Mouse (Mus musculus): Measurements from ENCODE around the gene Grk5.
"Not testable (repeated sequence)": the region's sequence is repeated elsewhere in the genome, so short reads cannot be mapped to it uniquely, and the experiment has no call there.

Grk5 gene

DNA sequence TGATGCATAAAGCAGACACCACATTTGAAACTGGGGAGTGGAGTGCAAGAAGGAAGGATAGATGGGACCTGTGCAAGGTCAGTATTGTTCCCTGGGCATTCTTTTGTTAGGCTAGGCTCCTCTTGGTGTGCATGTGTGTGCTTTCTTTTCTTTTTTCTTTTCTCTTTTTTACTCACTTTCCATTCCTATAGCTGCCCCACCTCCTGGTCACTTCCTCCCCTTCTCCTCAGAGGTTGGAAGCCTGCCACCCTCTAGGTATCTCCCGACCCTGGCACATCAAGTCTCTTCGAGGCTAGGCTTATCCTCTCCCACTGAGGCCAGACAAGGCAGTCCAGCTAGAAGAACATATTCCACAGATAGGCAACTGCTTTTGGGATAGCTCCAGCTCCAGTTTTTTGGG, 22.1 kb downstream of the Grk5 start:
- no peak for DNase-seq (ENCODE audit: low read depth, low spot score)

DNA sequence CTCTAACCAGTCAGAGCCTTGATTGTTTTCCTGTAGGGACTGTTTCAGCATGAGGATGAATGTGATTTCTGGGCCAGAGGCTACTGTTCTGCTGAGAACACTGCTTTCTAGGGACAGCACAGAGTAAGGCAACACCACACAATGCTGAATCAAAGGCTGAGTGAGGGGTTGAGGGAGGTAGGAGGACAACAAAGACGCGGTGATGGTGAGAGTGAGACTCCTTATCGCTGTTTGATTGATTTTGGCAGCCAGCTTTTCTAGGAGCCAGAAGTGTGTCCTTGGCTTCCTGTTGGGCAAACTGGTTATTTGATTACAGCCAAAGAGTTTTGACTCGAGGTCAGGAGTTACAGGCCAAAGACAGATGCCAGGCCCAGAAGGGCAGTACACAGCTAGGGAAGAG, 25.7 kb downstream of the Grk5 start:
- DNase-seq (ENCODE audit: low read depth, low spot score): no peak

DNA sequence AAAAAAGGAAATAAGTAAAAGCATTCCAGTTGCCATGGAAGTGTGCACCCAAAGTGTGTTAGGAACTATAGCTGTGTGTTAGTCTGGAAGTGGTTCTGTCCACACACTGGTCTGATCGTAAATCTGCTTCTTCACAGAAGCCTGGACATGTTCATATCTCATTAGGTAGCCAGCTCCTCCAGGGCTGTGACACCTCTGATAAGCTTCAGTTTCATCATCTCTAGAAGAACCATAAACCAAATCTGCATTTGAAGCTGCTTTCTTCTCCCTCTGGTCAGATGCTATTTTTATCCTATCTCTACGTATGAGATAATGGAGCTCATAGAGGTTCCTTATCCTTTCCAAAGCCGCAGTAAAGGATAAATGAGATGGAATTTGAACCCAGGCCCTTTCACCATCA, 26.3 kb downstream of the Grk5 start:
- no peak for DNase-seq (ENCODE audit: low read depth, low spot score)

DNA sequence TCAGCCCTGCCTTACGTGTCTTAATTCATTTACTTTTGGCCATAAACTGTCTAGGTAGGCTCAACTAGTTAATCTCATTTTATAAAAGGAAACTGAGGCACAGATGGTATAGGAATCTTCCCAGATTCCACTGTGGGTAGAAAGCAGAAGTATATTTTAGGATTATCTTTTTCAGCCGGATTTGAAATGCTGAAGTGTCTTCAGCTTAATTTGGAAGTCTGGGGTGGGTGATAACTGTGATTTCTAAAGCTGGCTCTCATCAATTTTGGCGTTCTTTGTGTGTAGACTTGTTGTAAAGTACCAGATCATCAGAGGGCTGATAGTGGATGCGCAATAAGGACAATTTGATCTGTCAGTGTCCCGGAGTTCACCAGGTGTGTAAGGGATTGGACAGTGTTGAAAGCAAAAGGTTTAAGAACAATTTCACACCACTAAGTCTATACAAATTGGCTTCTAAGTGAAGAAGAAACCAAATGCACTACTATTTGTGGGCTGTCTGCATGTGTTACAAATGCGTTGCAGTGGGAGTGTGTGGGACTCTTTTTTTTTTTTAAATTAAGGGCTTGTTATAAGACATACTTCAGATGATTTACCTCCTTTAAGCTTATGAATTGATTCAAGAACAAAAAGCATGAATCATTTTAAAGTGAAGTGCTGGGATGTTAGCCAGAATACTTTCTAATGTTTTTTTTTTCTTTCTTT, 27.5 kb downstream of the Grk5 start:
- no peak for DNase-seq (ENCODE audit: low read depth, low spot score)

DNA sequence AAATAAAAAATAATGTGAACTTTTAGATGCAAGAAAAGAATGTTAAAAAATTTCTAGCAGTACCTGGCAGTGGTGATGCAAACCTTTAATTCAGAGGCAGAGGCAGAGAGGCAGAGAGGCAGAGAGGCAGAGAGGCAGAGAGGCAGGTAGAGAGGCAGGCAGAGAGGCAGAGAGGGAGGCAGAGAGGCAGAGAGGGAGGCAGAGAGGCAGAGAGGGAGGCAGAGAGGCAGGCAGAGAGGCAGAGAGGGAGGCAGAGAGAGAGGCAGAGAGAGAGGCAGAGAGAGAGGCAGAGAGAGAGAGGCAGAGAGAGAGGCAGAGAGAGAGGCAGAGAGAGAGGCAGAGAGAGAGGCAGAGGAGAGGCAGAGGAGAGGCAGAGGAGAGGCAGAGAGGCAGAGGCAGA, 35.0 kb downstream of the Grk5 start:
- DNase-seq (ENCODE audit: low read depth, low spot score): not testable (repeated sequence)

DNA sequence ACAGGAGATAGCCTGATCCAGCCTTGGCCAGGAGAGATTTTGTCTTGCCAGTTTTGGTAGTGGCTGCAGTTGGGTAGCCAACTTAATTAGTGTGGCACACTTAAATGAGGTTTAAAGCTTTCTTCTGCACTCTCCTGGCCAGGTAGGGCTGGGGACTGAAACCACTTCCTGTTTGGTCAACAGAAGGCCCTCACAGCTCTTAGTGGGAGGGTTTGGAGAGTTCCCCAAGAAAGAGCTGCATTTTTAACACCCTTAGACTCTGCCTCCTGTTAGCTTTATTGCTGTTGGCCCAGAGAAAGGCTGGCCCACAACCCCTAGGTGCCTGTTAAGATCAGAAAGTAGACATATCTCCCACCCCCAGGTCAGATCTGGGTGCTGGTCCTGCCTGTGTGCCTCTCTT, 45.5 kb downstream of the Grk5 start:
- no peak for DNase-seq (ENCODE audit: low read depth, low spot score)

DNA sequence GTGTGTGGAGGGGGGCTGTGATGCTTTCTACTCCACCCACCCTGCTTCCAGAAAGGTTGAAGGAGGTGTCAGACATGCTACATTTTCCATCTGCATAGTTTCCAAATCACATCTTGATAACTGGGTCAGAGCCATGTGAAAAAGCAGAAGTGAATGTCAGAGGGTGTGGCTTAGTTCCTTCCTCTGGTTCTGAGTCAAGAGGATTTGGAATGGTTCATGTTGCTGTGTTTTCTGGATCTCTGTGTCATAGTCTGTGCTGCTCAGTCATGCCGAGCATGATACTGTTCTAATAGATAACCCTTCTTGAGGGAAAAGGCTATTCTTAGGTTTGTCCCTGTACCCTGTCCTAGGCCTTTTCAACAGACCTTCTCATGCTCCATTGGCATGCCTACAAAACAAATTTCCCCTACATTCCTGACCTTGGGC, 50.4 kb downstream of the Grk5 start:
- no peak for DNase-seq (ENCODE audit: low read depth, low spot score)

DNA sequence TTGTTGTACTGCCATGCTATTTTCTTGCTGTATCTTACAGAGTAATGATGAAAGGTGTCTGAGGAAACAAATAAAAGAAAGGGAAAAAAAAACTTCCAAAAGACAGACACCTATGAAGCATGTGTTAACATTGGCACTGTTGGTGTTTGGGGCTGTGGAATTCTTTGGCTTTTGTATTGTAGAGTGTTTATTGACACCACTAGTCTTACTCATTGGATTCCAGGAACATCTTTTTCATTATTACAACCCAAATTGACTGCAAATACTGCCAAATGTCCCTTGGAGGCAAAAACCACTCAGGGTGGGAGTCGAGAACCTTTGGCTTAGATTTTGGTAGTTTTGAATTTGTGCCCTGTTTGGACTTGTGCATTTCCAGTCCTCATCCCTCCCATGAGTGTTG, 51.3 kb downstream of the Grk5 start:
- no peak for DNase-seq (ENCODE audit: low read depth, low spot score)

DNA sequence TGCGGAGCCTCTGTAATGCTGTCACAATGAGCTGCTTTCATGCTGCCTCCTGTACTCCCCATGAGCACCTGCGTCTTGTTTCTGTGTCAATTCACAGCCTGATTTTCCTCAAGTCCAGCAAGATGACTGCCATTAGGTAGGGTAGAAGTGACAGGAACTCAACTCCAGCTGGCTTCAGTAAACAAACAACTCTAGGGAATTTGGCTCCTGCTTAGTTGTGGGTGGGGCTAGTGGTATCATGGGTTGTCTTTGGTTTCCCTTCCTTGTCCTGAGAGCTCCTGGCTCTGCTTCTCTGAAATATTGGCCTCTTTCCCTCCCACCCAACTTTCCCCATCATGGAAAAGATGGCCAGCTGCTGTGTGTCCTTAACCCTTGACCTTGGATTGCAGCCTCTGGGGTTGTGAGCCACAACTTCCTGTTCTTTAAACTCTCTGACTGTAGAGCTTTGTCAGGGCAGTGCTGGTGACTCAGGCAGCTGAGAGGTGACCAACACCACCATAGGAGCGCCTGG, 56.3 kb downstream of the Grk5 start:
- DNase-seq (ENCODE audit: low read depth, low spot score): no peak

DNA sequence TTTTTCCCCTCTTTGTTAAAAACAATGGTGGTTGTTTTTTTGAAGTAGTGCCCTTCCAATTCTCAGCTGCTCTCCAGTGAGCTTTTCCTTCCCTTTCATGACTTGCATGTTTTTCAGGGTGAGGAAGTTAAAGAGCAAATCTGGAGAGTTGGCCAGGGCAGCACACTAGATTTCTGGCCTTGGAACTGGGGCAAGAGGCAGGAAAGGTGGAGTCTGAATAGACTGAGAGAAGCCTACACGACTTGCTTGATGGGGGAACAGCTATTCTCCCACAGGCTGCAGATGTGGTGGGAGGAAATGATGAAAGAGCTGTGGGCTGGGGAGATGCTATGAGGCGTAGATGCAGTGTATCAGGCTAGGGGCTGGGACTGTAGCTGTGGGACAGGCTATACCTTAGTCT, 57.1 kb downstream of the Grk5 start:
- no peak for DNase-seq (ENCODE audit: low read depth, low spot score)

DNA sequence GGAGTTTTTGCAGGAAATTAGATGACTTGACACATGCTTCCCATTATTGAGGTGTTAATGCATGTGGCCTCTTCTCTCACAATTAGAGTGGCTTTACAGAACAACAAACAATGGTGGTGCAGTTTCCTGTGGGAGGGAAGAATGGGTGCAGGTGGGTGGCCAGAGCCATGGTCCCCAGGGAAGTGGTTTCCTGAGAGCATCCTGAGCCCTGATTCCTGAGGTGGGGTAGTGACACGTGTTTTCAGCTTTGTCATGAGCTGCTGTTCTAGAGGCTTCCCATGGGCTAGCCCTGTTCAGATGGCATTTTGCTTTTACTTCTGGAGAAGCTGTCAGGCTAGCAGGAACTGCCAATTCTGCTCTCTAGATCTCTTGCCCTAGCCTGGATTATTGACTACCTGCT, 59.4 kb downstream of the Grk5 start:
- DNase-seq (ENCODE audit: low read depth, low spot score): no peak

DNA sequence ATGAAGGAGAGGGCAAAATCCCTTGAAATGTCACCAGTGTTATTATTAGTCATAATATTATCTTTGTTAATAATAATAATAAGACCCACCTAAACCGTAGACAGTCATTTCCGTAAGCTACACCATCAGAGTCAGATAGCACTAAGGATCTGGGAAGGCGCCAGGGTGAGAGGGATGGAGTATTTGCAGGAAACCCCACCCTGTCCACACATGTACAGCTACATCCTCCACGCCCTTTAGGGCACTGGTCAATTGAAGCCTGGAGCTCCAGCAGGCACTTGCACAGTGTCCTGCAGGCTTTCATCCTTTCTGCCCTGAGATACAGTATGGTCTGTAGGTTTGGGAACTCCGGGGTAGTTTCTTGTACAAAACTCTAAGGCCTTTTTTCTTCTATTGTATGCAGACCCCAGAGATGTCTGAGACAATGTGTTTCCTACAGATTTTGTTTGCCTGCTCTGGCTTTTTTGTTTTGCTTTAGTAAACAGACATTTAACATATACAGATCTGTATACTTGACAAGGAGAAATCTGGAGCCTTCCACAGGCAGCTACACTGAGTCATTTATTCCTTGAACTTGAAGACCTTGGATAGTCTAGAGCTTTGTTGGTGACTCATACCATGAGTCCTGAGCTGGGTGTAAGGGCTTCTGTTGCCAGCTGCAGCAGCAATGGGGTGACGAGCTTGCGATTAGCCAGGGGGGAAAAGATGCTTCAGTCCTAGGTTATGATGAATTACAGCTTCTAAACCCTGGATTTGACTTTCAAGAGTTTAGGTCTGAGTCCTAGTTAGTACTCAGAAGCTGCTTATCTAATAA, 60.7 kb downstream of the Grk5 start:
- DNase-seq (ENCODE audit: low read depth, low spot score): no peak

DNA sequence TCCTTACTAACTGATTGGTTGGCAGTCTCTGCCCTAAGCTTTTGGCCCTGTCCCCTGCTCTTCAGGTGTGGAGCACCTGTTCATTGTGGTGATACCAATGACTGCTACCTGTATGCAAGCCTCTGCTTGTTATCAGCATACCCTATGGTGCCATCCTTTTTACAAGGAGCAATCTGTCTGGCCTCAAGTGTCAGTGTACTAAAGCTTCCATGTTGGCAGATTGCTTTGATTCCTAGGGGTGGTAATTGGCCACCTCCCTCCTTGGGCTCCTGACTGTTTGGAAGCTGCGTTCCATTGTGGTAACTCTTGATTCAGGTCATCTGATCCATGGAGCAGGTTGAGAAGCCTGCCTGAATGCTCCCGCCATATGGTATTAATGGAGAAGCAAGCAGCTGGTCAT, 65.6 kb downstream of the Grk5 start:
- DNase-seq (ENCODE audit: low read depth, low spot score): no peak

DNA sequence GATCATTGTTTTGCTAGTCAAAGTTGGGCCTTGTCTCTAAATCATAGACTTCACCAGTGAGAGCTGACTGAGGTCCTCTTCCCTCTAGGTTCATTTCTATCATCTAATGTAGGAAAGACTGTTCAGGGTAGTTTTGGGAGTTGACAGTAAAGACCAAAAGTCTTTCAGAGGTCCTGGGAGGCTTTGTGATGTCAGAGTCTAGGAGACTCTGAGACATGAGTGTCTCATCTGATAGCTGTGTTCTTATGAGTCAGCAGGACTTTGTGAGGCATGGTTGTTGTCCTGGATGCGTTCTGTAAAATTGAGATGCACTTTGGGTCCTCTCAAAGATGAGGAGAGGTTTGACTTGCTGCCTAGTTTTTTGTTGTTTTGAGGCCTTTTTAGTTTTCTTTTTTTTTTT, 66.2 kb downstream of the Grk5 start:
- DNase-seq (ENCODE audit: low read depth, low spot score): no peak

DNA sequence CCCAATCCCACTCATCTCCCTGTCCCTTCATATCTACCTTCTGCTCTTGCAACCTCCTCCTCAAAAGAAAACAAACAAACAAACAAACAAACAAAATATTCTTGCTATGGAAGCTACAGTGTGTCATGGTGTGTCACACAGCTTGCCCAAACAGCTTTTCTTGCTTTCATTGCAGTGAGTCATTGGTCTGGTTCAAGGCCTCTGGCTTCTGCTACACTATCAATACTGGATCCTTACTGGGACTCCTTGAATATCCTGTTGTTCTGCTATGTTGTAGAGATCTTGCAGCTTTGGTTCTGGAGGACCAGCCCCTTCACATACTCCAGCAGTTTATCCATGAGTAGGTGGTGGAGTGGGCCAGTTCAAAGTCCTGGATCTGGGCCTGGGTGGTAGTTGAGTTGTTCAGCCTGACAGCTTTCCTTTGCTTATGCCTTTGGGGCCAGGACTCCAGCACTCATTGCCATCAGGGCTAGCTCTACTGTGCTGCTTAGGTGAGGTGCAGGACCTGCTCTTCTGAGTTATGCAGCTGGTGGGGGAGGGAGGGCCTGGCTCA, 66.7 kb downstream of the Grk5 start:
- no peak for DNase-seq (ENCODE audit: low read depth, low spot score)

DNA sequence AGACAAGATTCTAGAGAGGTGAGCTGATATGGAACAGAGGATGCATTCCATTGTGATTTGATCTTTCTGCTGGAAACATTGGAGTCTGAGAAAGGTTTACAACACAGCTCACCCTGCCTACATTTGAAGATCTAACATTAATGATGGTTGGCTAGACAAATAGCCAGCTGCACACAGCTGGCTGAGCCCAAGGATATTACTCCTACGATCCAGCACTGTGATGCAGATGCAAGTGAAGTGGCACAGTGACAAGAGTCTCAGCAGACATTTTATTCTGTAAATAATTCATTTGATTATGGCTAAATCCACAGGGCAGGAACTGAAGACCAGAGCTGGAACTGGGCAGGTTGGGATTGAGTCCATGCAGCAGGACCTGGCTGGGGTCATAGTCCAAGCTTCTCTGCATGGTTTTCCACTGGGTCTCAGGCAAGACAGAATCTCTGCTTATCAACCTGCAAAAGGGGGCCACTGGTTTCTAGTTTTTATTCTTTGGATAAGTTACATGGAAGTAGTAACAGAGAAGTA, 70.2 kb downstream of the Grk5 start:
- no peak for DNase-seq (ENCODE audit: low read depth, low spot score)

DNA sequence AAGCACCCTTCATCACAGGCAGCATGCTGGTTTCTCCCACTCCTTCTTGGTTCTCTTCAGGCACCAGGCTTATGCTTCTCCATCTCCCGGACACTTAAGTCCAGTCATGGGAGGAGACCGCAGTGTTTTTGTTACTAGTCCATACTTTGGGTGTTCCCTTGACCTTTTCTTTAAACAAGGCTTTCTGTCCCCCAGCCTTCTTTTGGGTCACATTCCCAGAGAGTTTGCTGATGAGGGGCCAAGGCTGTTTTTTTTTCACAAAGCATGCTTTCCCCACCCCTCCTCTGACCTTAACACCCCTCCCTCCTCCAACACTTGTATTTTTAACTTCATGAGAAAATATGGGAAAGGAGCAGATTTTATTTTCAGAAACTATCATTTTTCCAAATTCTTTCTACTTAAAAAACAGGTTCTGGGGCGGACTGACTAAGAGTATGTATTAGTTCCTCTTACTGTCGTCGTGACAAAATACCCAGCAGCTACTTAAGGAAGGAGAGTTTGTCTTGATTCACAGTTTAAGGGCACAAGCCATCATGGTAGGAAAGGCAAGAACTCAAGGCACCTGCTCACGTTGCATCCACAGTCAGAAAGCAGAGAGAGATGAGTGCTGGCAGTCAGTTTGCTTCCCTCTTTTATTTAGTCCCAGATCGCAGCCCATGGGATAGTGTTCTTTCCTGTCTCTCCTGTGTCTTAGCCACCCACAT, 73.0 kb downstream of the Grk5 start:
- no peak for DNase-seq (ENCODE audit: low read depth, low spot score)

DNA sequence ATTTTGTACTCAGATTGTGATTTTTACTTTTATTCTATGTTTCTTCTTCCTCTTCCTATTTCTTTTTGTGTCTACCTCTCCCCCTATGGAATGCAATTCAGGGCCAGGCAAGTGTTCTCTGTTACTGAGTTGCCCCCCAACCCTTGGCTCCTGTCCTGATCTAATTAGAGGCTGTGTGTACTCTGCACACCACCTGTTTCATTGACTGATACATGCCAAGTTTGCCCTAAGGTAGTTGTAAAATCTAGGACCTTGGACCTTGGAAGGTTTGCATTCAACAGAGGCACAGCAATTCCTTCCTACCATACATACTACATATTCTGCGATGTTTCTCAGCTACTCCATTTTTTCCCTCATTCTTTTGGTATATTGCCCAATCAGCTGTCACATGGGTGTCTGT, 78.4 kb downstream of the Grk5 start:
- DNase-seq (ENCODE audit: low read depth, low spot score): no peak

DNA sequence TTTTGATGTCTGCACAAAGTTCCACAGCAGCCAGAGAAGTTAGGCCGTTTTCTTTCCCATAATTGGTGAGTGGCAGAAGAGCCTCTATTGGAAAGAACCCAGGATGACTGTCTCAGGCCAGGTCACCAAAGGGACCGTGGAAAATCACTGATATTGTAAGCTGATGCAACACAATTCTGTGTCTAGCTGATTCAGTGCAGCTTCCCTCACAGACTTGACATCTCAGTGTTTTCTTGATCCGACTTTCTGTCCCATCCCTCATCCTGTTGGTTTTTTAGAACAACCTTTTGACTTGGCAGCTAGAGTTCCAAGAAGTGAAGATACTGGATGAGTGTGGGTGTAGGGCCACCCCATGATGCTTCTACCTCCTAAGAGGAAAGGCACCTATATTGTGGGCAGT, 80.9 kb downstream of the Grk5 start:
- no peak for DNase-seq (ENCODE audit: low read depth, low spot score)

DNA sequence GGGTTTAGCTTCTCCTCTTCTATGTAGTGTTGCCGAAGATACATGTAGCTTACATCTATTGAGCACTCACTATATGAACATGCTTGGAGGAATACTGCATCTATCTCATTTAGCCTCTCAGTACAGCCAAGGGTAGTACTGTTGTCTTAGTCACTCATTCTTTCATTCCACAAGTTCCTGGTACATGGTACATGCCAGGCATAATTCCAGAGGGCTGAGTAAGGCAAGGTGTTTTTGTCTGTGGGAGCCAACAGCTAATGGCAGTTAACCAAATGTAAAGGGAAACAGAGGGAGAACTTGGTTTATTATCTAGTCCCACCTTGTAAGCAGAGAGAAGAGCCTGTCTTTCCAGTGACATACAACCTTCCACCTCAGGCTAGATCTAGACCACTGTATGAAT, 82.0 kb downstream of the Grk5 start:
- no peak for DNase-seq (ENCODE audit: low read depth, low spot score)

DNA sequence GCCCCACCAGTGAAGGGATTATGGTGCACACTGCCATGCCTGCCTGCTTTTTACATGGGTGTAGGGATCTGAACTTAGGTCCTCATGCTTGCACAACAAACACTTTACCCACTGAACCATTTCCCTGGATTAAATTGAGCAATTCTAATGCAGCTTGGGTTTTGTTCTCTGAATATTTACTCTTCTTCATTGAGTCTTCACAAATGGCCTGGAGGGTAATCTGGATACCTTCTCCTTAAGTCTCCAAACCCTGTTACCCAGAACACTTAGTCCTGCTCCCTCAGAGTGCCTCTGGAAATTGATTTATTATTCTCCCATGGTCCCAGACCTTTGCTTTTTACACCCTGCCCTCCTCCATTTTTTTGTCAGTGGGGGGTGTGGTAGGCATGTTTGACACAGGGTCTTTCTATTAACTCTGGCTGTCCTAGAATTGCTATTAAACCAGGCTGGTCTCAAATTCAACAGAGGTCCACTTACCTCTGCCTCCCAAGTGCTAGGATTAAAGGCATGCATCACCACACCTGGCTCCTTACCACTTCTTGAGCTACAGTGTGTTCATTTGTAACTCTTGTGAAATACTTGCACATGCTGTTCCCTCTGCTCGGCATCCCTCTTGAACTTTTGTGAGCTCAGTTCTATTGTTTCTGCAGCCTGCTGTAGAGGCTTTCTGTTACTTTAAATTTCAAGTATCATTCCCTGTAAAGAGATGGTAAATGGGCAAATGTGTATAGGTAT, 82.9 kb downstream of the Grk5 start:
- DNase-seq (ENCODE audit: low read depth, low spot score): no peak

All from c-Kit-negative CD71-positive TER-119-positive erythroid progenitor cells, embryonic 14.5 days (primary cell).